Mouse (Mus musculus): ENCODE measurements at regions not wholly inside any gene's neighbourhood (a gene's known extent, or its start where the extent isn't known, plus 50 kb on each side); places are given as distances from the start of the nearest gene placed in this dataset.

GRCm38 (mm10) chr19:49830918-49831317, 847.5 kb downstream of the Sorcs1 start:
- Histone ChIP-seq H3K27me3 (ENCODE audit: insufficient read depth, low read length) (no peaks in the 10 kb centered on the region), H3K27ac (ENCODE audit: low read depth, low read length) (no peak overlapping the region), H3K4me3 (ENCODE audit: low read depth, low read length) (no peak overlapping the region), H3K9me3 (ENCODE audit: low read length) (no peaks in the 10 kb centered on the region), H3K9ac (replicated peaks; ENCODE audit: low read length, poor library complexity, severe bottlenecking) (no peak overlapping the region), H3K36me3 (ENCODE audit: insufficient read depth, low read length) (no peaks in the 10 kb centered on the region), H3K4me2 (ENCODE audit: low read depth, low read length, poor library complexity, severe bottlenecking) (no peak overlapping the region), H3K4me1 (ENCODE audit: insufficient read depth, low read length) (no peaks in the 10 kb centered on the region)
- no peak for TF ChIP-seq CTCF (IDR thresholded peaks at IDR 0.05)
- WGBS = 68% methylated on average over 6 of the region's 6 CpGs
- DNase-seq (ENCODE audit: low spot score) = no peak
- ATAC-seq (ENCODE audit: low FRiP score) = no peak

DNA sequence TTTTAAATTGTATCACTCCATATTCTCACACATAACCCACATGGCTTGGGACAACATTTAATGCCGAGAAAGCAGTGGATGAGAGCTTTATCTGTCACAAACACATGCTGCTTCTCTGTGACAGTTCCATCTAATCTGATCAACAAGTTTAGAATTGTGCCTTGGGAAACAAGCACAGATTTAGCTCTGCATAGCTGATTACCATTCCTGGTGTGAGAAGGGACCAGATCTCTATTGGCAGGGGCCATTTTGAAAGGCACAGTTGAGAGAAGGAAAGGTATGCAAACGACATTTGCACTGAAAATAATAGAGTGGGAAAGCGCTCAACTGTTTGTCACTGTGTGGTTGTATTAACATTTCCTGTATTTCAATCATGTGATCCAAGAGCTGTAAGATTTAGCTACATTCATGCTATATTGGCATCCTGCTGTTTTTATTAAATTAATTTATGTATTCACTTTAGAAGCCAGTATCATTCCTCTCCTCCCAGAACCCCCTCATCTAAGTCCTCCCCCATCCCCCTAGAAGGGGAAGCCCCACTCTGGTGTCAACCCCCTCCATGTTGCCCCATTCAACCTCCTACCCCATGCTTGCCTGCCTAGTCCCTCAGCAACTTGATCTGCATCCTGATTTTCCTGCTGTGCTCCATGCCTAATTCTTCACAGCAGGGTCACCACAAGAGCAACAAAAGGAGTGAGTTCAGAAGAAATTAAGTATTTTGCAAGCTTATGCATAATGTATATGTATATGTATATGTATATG, 872.6 kb downstream of the Sorcs1 start:
- H3K27me3 ChIP-seq (ENCODE audit: insufficient read depth, low read length) = no peaks in the 10 kb centered on the region
- no peak for ATAC-seq (ENCODE audit: low FRiP score)
- no peaks in the 10 kb centered on the region for H3K36me3 ChIP-seq (ENCODE audit: insufficient read depth, low read length)
- DNase-seq (ENCODE audit: low spot score) = peak; percentile 9
- H3K4me3 ChIP-seq (ENCODE audit: low read depth, low read length) = no peak overlapping the region
- 33% methylated on average over 3 of the region's 3 CpGs for WGBS
- H3K4me2 ChIP-seq (ENCODE audit: low read depth, low read length, poor library complexity, severe bottlenecking) = no peak overlapping the region
- TF ChIP-seq CTCF (IDR thresholded peaks at IDR 0.05) = no peak
- no peak overlapping the region for H3K9ac ChIP-seq (replicated peaks; ENCODE audit: low read length, poor library complexity, severe bottlenecking)
- no peaks in the 10 kb centered on the region for H3K4me1 ChIP-seq (ENCODE audit: insufficient read depth, low read length)
- H3K9me3 ChIP-seq (ENCODE audit: low read length) = no peaks in the 10 kb centered on the region
- H3K27ac ChIP-seq (ENCODE audit: low read depth, low read length) = no peak overlapping the region
